Mouse (Mus musculus) limb, embryonic 11.5 days (tissue): ENCODE data around the gene Adra1b. TPM values are rescaled to one million over a fixed set of nuclear protein-coding genes. Genes with fewer than 3 reads are reported as not detected.

Source experiments
- ATAC-seq: fragments of 200-750 bp; cut with Nextera tagmentation; 2 replicates; pipeline ENCODE4 v1.8.0; 2017; ENCODE audit warnings: low read depth; ENCODE audit not compliant: insufficient number of reproducible peaks, low FRiP score, low TSS enrichment
- DNase-seq: peaks from one replicate; pipeline ENCODE4 v3.0.0-alpha.2; 2015; ENCODE audit warnings: low spot score
- H3K27ac ChIP-seq: fragments of 300-500 bp; sonication (generic); replicated peaks from 2 replicates; pipeline ENCODE4 v1.5.1; 2014; ENCODE audit warnings: low read depth, mild to moderate bottlenecking, low read length
- H3K27me3 ChIP-seq: fragments of 300-500 bp; sonication (generic); 2 replicates; pipeline ENCODE4 v1.6.1; 2014; ENCODE audit warnings: mild to moderate bottlenecking, low read length, mixed read lengths; ENCODE audit not compliant: control insufficient read depth, insufficient read depth
- H3K36me3 ChIP-seq: fragments of 300-500 bp; sonication (generic); 2 replicates; pipeline ENCODE4 v1.6.1; 2014; ENCODE audit warnings: mild to moderate bottlenecking, low read length, moderate library complexity, mixed read lengths; ENCODE audit not compliant: control insufficient read depth, insufficient read depth
- H3K4me1 ChIP-seq: fragments of 300-500 bp; sonication (generic); 2 replicates; pipeline ENCODE4 v1.6.1; 2014; ENCODE audit warnings: low read length, mixed read lengths; ENCODE audit not compliant: control insufficient read depth, insufficient read depth
- H3K4me2 ChIP-seq: fragments of 300-500 bp; sonication (generic); 2 replicates; pipeline ENCODE4 v1.6.1; 2014; ENCODE audit warnings: low read depth, mild to moderate bottlenecking, moderate library complexity; ENCODE audit not compliant: severe bottlenecking
- H3K4me3 ChIP-seq: fragments of 300-500 bp; sonication (generic); 2 replicates; pipeline ENCODE4 v1.5.1; 2014; ENCODE audit warnings: low read depth, low read length
- H3K9ac ChIP-seq: fragments of 300-500 bp; sonication (generic); 2 replicates; pipeline ENCODE4 v1.6.1; 2014; ENCODE audit warnings: mild to moderate bottlenecking, low read length
- H3K9me3 ChIP-seq: fragments of 300-500 bp; sonication (generic); 2 replicates; pipeline ENCODE4 v1.6.1; 2016; ENCODE audit warnings: low read length; ENCODE audit not compliant: control insufficient read depth
- WGBS: fragments of 180-500 bp; shearing (Covaris S2); extraction: QIAGEN DNeasy Blood & Tissue Kit; methylation state at CpG from one replicate; pipeline ENCODE4 v1.1.7; 2014; 5-methylcytosine and 5-hydroxymethylcytosine counted together
- polyA plus RNA-seq: library from polyadenylated mRNA; unstranded; fragments of >200 nt; fragmentation: Nextera tagmentation; extraction: Ambion mirVana; gene quantifications from 2 replicates; pipeline ENCODE4 v1.2.1, GENCODE M21; 2014

The Adra1b gene
- polyA plus RNA-seq, 1 experiment from 2014 or later, result 0.08 TPM

DNA sequence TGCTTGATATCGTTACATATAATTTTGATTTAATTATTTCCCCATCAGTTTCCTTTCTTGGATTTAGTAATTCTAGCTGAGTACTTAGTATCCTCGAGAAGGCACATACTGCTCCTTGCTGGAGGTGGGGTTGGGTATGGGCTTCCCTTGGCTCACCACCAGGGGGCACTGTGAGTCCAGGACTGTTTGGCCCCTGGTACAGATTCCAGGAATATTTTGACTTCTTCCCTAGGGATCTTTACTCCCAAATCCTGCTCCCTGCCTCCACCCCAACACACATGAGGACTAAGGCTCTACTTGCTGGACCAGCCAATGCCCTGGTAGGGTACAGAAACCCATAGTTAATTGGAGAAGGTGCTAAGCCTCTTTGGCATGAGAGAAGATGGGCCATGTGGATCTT lies 117.2 kb downstream of the Adra1b start:
- 9% methylated on average over 2 of the region's 2 CpGs for WGBS
- Histone ChIP-seq H3K4me2 (no peak overlapping the region), H3K4me3 (no peak overlapping the region), H3K9me3 (no peaks in the 10 kb centered on the region), H3K36me3 (no peaks in the 10 kb centered on the region), H3K9ac (no peak overlapping the region), H3K27ac (no peak overlapping the region), H3K27me3 (no peaks in the 10 kb centered on the region), H3K4me1 (no peaks in the 10 kb centered on the region)
- ATAC-seq (peak; percentile 57; the same call in 1 of the 2 replicates), DNase-seq (peak; percentile 85)

DNA sequence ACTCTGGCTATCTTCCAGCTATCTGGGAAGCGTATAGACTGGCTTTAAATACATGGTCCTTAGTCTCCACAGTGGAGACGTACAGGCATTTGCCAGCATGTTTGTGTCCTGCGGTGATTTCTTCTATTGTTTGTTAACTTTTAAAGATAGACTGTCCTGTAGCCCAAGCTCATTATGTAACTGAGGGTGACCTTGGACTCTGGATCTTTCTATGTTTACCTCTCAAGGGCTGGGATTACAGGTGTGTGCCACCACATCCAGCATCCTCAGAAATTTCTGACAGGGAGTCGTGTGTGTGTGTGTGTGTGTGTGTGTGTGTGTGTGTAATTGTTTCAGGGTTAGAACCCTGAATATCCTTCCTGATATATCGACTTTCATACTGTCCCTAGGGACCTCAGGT lies 117.9 kb downstream of the Adra1b start:
- Histone ChIP-seq H3K4me3 (no peak overlapping the region), H3K4me1 (no peaks in the 10 kb centered on the region), H3K9ac (no peak overlapping the region), H3K27ac (no peak overlapping the region), H3K27me3 (no peaks in the 10 kb centered on the region), H3K4me2 (no peak overlapping the region), H3K9me3 (no peaks in the 10 kb centered on the region), H3K36me3 (no peaks in the 10 kb centered on the region)
- DNase-seq (no peak), ATAC-seq (no peak)
- 83% methylated on average over 5 of the region's 5 CpGs for WGBS

DNA sequence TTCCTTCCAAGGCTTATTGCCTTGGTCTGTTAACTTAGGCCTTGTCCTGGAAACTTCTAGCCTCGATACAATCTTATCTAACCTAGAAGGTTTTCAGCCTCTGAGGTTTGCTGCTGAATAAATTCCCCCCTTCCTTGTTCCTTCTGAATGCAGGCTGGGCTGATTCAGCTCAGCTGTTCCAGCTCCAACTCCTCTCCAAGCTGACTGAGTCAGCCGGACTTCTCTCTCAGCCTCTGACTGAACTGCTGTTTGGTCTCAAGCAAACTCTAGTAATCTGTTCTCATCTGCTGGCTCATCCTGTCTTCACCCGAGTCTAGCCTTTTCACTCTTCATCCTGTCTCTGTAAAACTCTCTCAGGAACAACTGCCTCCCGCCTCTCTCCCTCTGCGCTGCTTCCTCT lies 121.5 kb downstream of the Adra1b start:
- Histone ChIP-seq H3K4me3 (no peak overlapping the region), H3K27me3 (peaks cover 13% of the 10 kb centered on the region), H3K9ac (no peak overlapping the region), H3K4me2 (no peak overlapping the region), H3K4me1 (no peaks in the 10 kb centered on the region), H3K27ac (no peak overlapping the region), H3K36me3 (no peaks in the 10 kb centered on the region), H3K9me3 (no peaks in the 10 kb centered on the region)
- no peak for DNase-seq
- 81% methylated on average over 5 of the region's 5 CpGs for WGBS
- ATAC-seq, result no peak

DNA sequence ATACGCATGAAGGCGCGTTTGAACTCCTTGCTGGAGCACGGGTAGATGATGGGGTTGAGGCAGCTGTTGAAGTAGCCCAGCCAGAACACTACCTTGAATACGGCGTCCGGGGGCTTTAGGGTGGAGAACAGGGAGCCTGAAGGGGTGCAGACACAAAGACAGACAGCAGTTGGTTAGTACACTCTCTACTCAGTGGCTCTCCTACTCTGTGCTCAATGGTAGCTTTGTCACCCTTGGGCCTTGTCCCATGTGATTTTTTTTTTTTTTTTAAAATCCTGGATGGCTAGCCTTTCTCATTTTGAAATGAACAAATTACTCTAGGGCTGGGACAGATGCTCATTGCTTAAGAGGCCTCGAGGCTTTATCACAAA lies 124.7 kb downstream of the Adra1b start:
- peak overlapping the region; percentile 32 for H3K4me3 ChIP-seq
- DNase-seq (no peak), ATAC-seq (peak; percentile 22; the same call in 1 of the 2 replicates)
- H3K27ac ChIP-seq, result no peak overlapping the region
- H3K4me1 ChIP-seq, result 0 out of 2 replicates have a peak, but pooled peaks cover 4% of the 10 kb centered on the region
- H3K36me3 ChIP-seq, result no peaks in the 10 kb centered on the region
- 26% methylated on average over 8 of the region's 8 CpGs for WGBS
- no peak overlapping the region for H3K9ac ChIP-seq
- peaks cover 13% of the 10 kb centered on the region for H3K27me3 ChIP-seq
- H3K4me2 ChIP-seq, result peak overlapping the region; percentile 74
- H3K9me3 ChIP-seq, result no peaks in the 10 kb centered on the region

DNA sequence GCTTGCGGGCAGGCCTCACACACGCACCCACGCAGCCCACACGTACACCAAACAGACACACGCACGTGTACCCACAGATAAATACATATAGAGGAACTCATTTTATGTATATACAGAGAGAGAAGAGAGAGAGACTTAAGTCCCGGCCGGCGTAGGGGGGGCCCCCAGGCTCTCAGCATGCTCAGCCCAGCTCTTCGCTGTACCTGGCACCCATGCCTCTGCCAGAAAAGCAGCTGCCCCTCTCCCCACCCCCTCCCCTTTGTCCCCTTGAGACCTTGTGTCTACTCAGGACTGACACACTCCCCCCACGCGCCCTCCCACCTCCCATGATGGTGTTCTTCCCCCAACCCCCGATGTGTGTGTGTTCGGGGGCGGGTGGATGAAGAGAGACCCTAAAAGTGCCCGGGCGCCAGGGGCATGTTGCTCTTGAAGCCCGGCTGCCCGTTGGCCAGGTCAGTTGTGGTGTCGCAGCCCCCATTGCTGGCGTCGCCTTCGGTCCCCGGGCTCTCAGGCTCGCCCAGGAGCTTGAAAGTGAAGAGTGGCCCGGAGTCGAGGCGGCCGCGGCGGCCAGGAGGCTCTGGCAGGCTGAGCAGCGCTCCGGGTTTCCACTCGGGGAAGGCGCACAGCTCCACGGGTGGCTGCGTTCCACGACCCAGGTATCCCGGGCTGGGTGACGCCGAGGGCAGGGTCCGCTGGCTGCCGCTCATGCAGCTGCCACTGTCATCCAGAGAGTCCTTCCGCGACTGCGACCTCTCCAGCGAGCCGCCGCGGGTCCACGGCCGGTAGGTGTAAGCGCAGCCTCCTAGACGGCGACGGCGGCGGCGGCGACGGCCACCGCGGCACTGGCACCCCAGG lies 125.3 kb downstream of the Adra1b start:
- WGBS, result 15% methylated on average over 62 of the region's 63 CpGs
- H3K27me3 ChIP-seq, result peaks cover 13% of the 10 kb centered on the region
- no peak overlapping the region for H3K27ac ChIP-seq
- DNase-seq (peak; percentile 70), ATAC-seq (peak; percentile 42; the same call in 1 of the 2 replicates)
- peak overlapping the region; percentile 74 for H3K4me2 ChIP-seq
- H3K4me1 ChIP-seq, result 0 out of 2 replicates have a peak, but pooled peaks cover 4% of the 10 kb centered on the region
- H3K9me3 ChIP-seq, result no peaks in the 10 kb centered on the region
- peak overlapping the region; percentile 45 for H3K9ac ChIP-seq
- H3K36me3 ChIP-seq, result no peaks in the 10 kb centered on the region
- H3K4me3 ChIP-seq, result peak overlapping the region; percentile 32

DNA sequence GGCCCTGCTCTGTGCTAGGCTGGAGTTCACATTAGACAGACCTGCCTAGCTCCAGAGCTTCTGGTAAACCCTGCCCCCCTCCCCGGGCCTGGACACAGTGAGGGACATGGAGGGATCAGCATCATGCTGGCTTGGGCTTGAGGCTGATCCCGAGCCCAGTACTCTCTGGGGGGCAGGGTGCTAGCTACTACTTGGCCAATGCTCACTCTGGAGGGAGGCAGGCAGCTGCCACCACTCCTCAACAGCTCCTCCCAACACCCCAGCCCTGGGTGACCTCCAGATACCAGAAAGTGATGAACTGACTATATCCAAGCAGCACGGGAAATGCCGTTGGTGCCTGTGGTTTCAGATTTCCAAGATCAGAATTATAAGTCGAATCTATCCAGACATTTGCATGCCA lies 127.3 kb downstream of the Adra1b start:
- ATAC-seq, result 0 out of 2 replicates have a peak, but pooled peaks have one; percentile 32
- no peaks in the 10 kb centered on the region for H3K9me3 ChIP-seq
- H3K4me3 ChIP-seq, result no peak overlapping the region
- 31% methylated on average over 5 of the region's 5 CpGs for WGBS
- H3K9ac ChIP-seq, result no peak overlapping the region
- H3K4me1 ChIP-seq, result 0 out of 2 replicates have a peak, but pooled peaks cover 4% of the 10 kb centered on the region
- H3K36me3 ChIP-seq, result no peaks in the 10 kb centered on the region
- H3K27me3 ChIP-seq, result peaks cover 13% of the 10 kb centered on the region
- no peak overlapping the region for H3K4me2 ChIP-seq
- no peak overlapping the region for H3K27ac ChIP-seq
- peak; percentile 27 for DNase-seq

DNA sequence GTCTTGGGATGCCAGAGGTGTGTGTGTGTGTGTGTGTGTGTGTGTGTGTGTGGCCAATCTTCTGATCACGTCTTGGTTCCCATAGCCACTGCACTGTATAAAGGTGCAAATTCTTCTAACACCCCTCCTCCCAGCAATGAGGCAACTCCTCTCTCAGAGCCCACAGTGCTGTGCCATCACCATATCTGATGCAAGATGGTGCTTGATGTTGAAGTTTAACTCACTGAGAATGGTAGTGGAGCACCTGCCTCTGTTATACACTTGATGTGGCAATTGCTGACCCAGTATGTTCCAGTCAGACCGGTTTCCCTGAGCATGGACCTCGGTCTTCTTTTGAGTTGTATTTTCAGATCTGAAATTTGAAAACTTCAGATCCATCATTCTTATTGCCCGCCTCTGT lies 130.9 kb downstream of the Adra1b start:
- Histone ChIP-seq H3K9ac (no peak overlapping the region), H3K4me2 (no peak overlapping the region), H3K36me3 (no peaks in the 10 kb centered on the region), H3K9me3 (no peaks in the 10 kb centered on the region), H3K4me3 (no peak overlapping the region), H3K27ac (no peak overlapping the region), H3K27me3 (peaks cover 3% of the 10 kb centered on the region), H3K4me1 (0 out of 2 replicates have a peak, but pooled peaks cover 4% of the 10 kb centered on the region)
- DNase-seq (no peak), ATAC-seq (no peak)
- 87% methylated on average over 4 of the region's 4 CpGs for WGBS

DNA sequence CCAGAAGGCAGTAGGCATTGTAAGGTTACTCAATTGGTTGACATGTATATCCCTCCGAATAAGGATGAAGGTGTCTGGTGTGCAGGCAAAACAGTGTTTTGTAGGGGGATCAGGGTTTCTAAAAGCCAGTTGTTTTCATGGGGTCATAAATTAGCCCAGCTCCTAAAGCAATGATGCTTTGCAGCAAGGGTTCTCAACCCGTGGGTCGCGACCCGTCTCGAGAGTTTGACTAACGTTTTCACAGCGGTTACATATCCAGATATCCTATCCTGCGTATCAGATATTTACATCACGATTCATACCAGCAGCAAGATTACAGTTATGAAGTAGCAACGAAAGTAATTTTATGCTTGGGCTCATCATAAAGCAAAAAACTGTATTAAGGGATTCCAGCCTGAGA lies 133.3 kb downstream of the Adra1b start:
- ATAC-seq, result no peak
- Histone ChIP-seq H3K27me3 (no peaks in the 10 kb centered on the region), H3K4me1 (no peaks in the 10 kb centered on the region), H3K4me2 (no peak overlapping the region), H3K9ac (no peak overlapping the region), H3K36me3 (no peaks in the 10 kb centered on the region), H3K4me3 (no peak overlapping the region), H3K27ac (no peak overlapping the region), H3K9me3 (no peaks in the 10 kb centered on the region)
- WGBS, result 62% methylated on average over 11 of the region's 11 CpGs
- no peak for DNase-seq
